Mouse (Mus musculus): Measurements from ENCODE around the gene Rsph9. TPM values are rescaled to one million over a fixed set of nuclear protein-coding genes. Genes with fewer than 3 reads are reported as not detected.

The Rsph9 gene
- polyA plus RNA-seq, 1 experiment, result 3.4 TPM

DNA sequence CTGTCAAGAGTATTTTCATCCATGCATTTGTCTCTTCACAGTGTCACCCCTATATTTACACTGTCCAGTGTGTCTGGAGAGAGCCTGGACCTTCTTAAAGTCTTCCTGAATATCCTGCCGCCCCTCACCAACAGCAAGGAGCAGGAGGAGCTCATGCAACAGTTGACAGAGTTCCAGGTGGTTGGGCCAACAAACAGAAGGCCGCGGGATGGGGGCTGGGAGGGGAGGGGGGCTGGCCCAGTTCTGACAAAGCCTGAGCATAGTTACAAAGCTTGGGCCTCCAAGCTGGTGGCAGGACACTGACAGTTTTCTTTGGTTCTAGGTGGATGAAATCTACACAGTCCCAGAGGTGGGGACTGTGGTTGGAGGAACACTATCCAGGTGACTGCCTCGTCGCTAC lies 22.3 kb upstream of the Rsph9 start:
- 83% methylated on average over 5 of the region's 5 CpGs for WGBS
- Histone ChIP-seq H3K27me3 (ENCODE audit: control insufficient read depth, insufficient read depth, low read length) (no peaks in the 10 kb centered on the region), H3K36me3 (ENCODE audit: control insufficient read depth, insufficient read depth, low read length) (peaks cover 63% of the 10 kb centered on the region), H3K4me3 (ENCODE audit: low read depth, low read length) (no peak overlapping the region), H3K27ac (ENCODE audit: insufficient read depth, low read depth, low read length) (no peak overlapping the region), H3K4me1 (ENCODE audit: control insufficient read depth, insufficient read depth, insufficient read length, low read length) (peaks cover 5% of the 10 kb centered on the region; the same call in 1 of the 2 replicates)
- TF ChIP-seq CTCF (IDR thresholded peaks at IDR 0.05; ENCODE audit: extremely low read depth, insufficient read length, insufficient replicate concordance, low read depth, low read length), result no peak
- TF ChIP-seq POLR2A (IDR thresholded peaks at IDR 0.05; ENCODE audit: low read depth, low read length), result no peak

DNA sequence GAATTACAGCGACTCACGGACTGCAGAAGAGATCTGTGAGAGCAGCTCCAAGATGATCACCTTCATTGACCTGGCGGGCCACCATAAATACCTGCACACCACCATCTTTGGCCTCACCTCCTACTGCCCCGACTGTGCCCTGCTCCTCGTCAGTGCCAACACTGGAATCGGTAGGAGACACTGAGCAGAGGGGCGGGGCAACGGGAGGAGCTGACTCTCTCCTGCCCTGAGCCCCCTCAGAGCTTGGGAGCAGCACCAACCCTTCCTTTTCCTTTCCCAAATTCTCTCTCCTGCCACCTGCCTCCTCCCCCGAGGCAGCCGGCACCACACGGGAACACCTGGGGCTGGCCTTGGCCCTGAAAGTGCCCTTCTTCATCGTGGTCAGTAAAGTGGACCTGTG lies 21.4 kb upstream of the Rsph9 start:
- no peak overlapping the region for H3K4me3 ChIP-seq (ENCODE audit: low read depth, low read length)
- no peak for TF ChIP-seq POLR2A (IDR thresholded peaks at IDR 0.05; ENCODE audit: low read depth, low read length)
- TF ChIP-seq CTCF (IDR thresholded peaks at IDR 0.05; ENCODE audit: extremely low read depth, insufficient read length, insufficient replicate concordance, low read depth, low read length), result no peak
- no peak overlapping the region for H3K27ac ChIP-seq (ENCODE audit: insufficient read depth, low read depth, low read length)
- H3K36me3 ChIP-seq (ENCODE audit: control insufficient read depth, insufficient read depth, low read length), result peaks cover 59% of the 10 kb centered on the region
- peaks cover 5% of the 10 kb centered on the region; the same call in 1 of the 2 replicates for H3K4me1 ChIP-seq (ENCODE audit: control insufficient read depth, insufficient read depth, insufficient read length, low read length)
- H3K27me3 ChIP-seq (ENCODE audit: control insufficient read depth, insufficient read depth, low read length), result no peaks in the 10 kb centered on the region
- WGBS, result 82% methylated on average over 12 of the region's 12 CpGs

DNA sequence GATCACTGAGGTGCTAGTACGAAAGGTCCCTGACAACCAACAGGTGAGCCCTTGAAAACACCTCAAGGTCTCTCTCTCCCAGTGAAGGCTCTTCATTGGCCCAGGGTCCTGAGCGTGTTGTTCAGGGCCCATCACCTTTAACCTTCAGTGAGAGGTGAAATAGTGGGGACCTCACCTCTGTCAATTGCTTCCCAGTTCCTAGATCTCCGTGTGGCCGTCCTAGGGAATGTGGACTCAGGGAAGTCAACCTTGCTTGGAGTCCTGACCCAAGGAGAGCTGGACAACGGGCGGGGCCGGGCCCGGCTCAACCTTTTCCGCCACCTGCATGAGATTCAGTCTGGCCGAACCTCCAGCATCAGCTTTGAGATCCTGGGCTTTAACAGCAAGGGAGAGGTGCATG lies 20.8 kb upstream of the Rsph9 start:
- Histone ChIP-seq H3K27me3 (ENCODE audit: control insufficient read depth, insufficient read depth, low read length) (no peaks in the 10 kb centered on the region), H3K36me3 (ENCODE audit: control insufficient read depth, insufficient read depth, low read length) (peaks cover 57% of the 10 kb centered on the region), H3K4me3 (ENCODE audit: low read depth, low read length) (no peak overlapping the region), H3K27ac (ENCODE audit: insufficient read depth, low read depth, low read length) (no peak overlapping the region), H3K4me1 (ENCODE audit: control insufficient read depth, insufficient read depth, insufficient read length, low read length) (peaks cover 5% of the 10 kb centered on the region; the same call in 1 of the 2 replicates)
- 93% methylated on average over 10 of the region's 10 CpGs for WGBS
- TF ChIP-seq CTCF (IDR thresholded peaks at IDR 0.05; ENCODE audit: extremely low read depth, insufficient read length, insufficient replicate concordance, low read depth, low read length) (no peak), POLR2A (IDR thresholded peaks at IDR 0.05; ENCODE audit: low read depth, low read length) (no peak)

DNA sequence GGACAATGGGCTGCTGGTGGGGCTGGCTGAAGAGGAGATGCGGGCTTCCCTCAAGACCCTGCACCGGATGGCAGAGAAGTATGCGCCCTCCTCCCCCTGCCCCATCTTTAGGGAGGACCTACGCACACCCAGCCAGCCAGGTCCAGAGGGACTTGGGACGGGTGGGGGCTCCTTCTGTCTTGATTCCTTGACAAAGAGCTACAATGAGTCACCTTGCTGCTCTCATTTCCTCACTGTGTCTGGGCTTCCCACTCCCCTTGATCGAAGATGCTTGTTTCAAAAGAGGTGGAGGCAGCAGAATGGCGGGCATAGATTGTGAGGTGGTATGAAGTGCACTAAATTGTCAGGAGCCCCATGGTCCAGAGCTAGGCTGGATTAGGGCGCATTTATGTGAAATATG lies 20.3 kb upstream of the Rsph9 start:
- Histone ChIP-seq H3K27ac (ENCODE audit: insufficient read depth, low read depth, low read length) (no peak overlapping the region), H3K4me3 (ENCODE audit: low read depth, low read length) (no peak overlapping the region), H3K27me3 (ENCODE audit: control insufficient read depth, insufficient read depth, low read length) (no peaks in the 10 kb centered on the region), H3K36me3 (ENCODE audit: control insufficient read depth, insufficient read depth, low read length) (peaks cover 53% of the 10 kb centered on the region), H3K4me1 (ENCODE audit: control insufficient read depth, insufficient read depth, insufficient read length, low read length) (peaks cover 6% of the 10 kb centered on the region; the same call in 1 of the 2 replicates)
- TF ChIP-seq CTCF (IDR thresholded peaks at IDR 0.05; ENCODE audit: extremely low read depth, insufficient read length, insufficient replicate concordance, low read depth, low read length) (no peak), POLR2A (IDR thresholded peaks at IDR 0.05; ENCODE audit: low read depth, low read length) (no peak)
- WGBS, result 94% methylated on average over 8 of the region's 8 CpGs

DNA sequence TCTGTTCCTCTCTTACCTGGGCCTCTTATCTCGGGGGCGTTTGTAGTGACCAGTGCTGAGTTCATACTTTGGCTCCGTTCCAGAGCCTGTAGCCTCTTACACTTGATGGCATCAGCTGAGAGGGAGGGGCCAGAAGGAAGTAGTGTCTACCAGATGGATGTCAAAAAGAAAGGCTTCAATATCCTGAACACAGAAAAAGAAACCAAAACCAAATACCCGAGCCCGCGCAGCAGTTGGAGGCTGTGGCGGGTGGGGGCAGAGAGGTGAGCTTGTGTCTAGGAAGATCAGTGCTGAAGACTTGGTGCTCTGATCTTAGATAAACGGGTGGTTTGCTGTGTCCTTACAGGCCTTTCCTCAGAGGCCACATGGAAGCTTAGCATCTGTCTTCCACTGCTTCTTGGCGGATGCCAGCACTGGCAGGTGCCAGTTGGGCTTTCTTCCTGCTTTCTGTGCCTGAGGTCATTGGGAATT lies 19.0 kb upstream of the Rsph9 start:
- peaks cover 41% of the 10 kb centered on the region for H3K36me3 ChIP-seq (ENCODE audit: control insufficient read depth, insufficient read depth, low read length)
- 9% methylated on average over 9 of the region's 9 CpGs for WGBS
- peak overlapping the region; percentile 81 for H3K27ac ChIP-seq (ENCODE audit: insufficient read depth, low read depth, low read length)
- H3K27me3 ChIP-seq (ENCODE audit: control insufficient read depth, insufficient read depth, low read length), result no peaks in the 10 kb centered on the region
- peaks cover 9% of the 10 kb centered on the region for H3K4me1 ChIP-seq (ENCODE audit: control insufficient read depth, insufficient read depth, insufficient read length, low read length)
- TF ChIP-seq CTCF (IDR thresholded peaks at IDR 0.05; ENCODE audit: extremely low read depth, insufficient read length, insufficient replicate concordance, low read depth, low read length), result no peak
- TF ChIP-seq POLR2A (IDR thresholded peaks at IDR 0.05; ENCODE audit: low read depth, low read length), result no peak
- peak overlapping the region; percentile 50 for H3K4me3 ChIP-seq (ENCODE audit: low read depth, low read length)

DNA sequence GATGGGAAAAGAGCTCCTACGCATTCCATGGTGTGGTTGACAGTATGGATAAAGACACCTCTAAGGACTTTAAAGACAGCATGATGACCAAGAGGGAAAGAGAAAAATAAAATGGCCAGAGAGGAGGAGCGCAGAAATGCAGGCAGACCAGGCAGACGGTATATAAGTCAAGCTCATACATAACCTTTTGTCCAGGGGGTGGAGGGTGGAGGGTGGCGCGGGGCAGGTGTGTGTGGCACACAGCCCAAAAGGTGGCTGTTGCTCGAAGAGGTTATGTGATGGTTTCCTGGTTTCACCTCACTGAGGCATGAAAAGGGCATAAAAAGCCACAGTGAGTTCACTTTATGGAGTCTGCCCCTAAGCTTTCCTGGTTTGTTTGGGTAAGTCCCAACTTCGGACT lies 18.5 kb upstream of the Rsph9 start:
- H3K4me3 ChIP-seq (ENCODE audit: low read depth, low read length), result peak overlapping the region; percentile 50
- 25% methylated on average over 7 of the region's 7 CpGs for WGBS
- no peak for TF ChIP-seq CTCF (IDR thresholded peaks at IDR 0.05; ENCODE audit: extremely low read depth, insufficient read length, insufficient replicate concordance, low read depth, low read length)
- no peak for TF ChIP-seq POLR2A (IDR thresholded peaks at IDR 0.05; ENCODE audit: low read depth, low read length)
- H3K27me3 ChIP-seq (ENCODE audit: control insufficient read depth, insufficient read depth, low read length), result no peaks in the 10 kb centered on the region
- peak overlapping the region; percentile 81 for H3K27ac ChIP-seq (ENCODE audit: insufficient read depth, low read depth, low read length)
- peaks cover 37% of the 10 kb centered on the region for H3K36me3 ChIP-seq (ENCODE audit: control insufficient read depth, insufficient read depth, low read length)
- peaks cover 9% of the 10 kb centered on the region for H3K4me1 ChIP-seq (ENCODE audit: control insufficient read depth, insufficient read depth, insufficient read length, low read length)

DNA sequence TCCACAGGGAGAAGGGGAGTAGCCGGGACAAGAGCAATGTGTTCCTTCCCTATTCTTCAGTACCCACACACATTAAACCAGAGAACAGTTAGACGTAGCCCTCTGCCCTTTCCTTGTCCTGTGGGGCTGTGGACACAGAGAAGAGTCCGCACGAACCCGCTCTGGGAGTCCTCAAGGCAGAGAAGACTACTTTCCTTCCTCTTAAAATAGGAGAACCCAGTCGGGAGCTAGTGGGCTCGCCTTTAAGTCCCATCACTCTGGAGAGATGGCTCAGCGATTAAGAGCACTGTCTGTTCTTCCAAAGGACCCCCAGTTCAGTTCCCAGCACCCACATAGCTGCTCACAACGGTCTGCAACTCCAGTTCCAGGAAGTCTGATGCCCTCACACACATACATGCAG lies 17.7 kb upstream of the Rsph9 start:
- TF ChIP-seq CTCF (IDR thresholded peaks at IDR 0.05; ENCODE audit: extremely low read depth, insufficient read length, insufficient replicate concordance, low read depth, low read length), result no peak
- Histone ChIP-seq H3K4me1 (ENCODE audit: control insufficient read depth, insufficient read depth, insufficient read length, low read length) (peaks cover 9% of the 10 kb centered on the region), H3K4me3 (ENCODE audit: low read depth, low read length) (peak overlapping the region; percentile 97), H3K27ac (ENCODE audit: insufficient read depth, low read depth, low read length) (peak overlapping the region; percentile 81), H3K27me3 (ENCODE audit: control insufficient read depth, insufficient read depth, low read length) (no peaks in the 10 kb centered on the region), H3K36me3 (ENCODE audit: control insufficient read depth, insufficient read depth, low read length) (peaks cover 29% of the 10 kb centered on the region)
- WGBS, result 33% methylated on average over 9 of the region's 9 CpGs

Data from small intestine, adult 2 months (tissue).